Mouse (Mus musculus) spleen, adult 12 weeks (tissue): ENCODE results near the gene Hid1.
"Not testable (repeated sequence)": the region's sequence is repeated elsewhere in the genome, so short reads cannot be mapped to it uniquely, and the experiment has no call there.

Experiments used
- DNase-seq: peaks from one replicate; pipeline ENCODE4 v3.0.0; 2022; ENCODE audit warnings: low spot score

The Hid1 gene

DNA sequence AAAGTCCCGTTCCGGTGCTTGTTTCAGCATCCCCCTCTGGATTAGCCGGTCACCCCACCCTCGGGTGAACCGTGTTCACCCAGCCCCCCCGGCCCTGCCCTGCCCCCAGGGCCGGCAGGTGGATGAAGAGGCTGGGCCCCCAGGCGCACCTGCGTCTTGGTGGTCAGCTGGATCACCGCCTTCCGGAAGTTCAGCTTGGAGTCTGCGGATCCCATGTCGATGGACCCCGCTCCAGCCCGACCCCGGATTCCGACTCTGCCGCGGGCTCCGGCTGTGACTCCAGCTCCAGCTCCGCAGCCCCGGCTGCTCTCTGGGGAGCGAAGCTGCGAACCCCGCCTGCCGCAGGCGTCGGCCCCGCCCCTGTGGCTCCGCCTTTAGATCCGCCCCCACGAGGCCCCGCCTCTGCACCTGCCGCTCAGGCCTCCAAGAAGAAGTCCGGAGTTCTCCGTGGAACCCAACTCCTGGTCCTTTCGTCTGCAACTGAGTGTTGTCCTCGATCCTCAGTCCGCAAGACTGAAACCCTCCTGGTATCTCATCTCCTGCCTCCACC lies at the start of gene Hid1:
Gene Hid1 (minus strand): TSS at position 362 of the 550 bp plus-strand sequence.
- DNase-seq: peak; percentile 66

DNA sequence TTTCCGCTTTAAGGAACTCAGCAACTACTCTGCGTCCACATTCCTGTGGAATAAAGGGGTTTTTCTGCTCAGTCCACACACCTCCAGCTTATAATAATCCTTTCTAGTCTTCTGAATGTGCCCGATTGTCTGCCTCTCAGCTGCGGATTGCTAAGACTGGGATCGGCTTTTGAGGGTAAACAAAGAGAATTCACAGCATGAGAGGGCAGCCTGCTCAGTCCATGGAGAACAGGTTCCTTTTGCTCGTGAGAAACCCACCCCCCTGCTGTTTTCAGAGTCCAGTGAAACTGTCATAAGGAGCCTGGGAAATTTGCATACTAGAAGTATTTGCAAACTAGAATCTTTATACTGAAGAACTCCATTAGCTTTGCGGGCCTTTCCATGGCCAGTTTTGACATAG lies 42.0 kb upstream of the Hid1 start:
- DNase-seq: no peak

DNA sequence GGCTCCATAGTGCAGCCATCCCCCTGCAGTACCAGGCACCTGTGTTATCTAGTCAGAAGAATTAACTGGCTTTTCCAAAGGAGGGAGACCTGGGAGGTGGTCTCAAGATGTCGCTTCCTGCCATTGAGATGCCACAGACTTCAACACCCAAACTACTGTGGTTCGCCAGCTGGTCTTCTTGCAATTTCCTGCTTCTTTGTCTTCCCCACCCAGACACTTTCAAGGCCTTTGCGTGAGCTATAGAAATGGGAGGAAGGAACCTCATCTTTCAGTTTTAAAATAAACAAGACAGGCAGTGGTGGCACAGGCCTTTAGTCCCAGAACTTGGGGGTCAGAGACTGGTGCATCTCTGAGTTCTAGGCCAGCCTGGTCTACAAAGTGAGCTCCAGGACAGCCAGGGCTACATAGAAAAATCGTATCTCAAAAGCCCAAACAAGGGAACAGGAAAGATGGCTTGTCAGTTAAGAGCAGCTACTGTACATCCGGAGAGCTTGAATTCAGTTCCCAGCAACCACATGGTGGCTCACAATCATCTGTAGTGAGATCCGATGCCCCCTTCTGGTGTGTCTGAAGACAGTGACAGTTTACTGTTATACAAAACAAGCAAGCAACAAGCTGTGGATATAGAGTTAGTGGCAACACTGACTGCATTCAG lies 40.8 kb upstream of the Hid1 start:
- DNase-seq: no peak

DNA sequence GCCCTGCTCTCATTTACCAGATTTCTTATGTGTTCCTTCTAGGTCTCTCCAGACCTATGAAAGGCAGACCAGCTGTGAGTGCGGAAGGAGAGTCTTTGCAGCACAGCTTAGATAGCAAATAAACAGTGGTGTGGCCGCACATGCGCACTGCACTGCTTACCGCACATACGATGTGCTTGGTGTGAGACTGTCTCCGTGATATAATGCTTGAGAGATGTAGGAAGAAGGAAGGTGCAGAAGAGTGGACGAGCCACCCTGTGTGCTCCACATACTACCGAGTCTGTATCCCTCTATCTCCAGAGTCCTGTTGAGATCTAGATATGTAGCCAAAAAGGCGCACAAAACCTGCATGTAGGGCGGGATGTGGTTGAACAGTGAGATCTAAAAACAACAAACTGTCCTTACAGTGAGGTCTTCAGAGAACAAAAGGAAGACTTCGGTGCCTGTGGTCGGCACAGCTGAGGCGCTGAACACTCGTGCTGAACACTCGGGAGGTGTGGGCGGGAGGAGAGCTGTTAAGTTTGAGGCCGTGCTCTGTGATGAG lies 39.4 kb upstream of the Hid1 start:
- DNase-seq: no peak

DNA sequence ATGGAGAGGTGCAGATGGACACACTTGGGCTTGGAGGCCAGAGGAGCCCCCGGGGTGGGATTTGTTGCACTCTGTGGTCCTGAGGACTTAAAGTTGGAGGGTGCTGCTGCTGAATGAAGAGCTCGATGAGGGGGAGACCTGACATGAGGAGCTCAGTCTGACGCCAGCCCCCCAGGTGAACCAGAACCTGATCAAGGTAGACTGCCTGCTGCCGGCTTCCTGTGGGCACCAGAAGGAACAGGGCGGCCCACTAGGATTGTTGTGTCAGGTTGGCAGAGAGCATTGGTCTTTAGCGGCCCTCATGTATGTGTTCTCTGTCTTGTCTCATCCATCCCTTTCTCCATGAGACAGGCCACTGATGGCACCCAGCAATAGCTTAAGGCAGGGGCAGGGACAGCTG lies 38.2 kb upstream of the Hid1 start:
- DNase-seq: no peak

GRCm38 (mm10) chr11:115403338-115404124 lies 36.0 kb upstream of the Hid1 start, which contains the start of gene Mrpl58:
TSS of gene Mrpl58 (plus strand) at chr11:115403752.
- peak; percentile 79 for DNase-seq

DNA sequence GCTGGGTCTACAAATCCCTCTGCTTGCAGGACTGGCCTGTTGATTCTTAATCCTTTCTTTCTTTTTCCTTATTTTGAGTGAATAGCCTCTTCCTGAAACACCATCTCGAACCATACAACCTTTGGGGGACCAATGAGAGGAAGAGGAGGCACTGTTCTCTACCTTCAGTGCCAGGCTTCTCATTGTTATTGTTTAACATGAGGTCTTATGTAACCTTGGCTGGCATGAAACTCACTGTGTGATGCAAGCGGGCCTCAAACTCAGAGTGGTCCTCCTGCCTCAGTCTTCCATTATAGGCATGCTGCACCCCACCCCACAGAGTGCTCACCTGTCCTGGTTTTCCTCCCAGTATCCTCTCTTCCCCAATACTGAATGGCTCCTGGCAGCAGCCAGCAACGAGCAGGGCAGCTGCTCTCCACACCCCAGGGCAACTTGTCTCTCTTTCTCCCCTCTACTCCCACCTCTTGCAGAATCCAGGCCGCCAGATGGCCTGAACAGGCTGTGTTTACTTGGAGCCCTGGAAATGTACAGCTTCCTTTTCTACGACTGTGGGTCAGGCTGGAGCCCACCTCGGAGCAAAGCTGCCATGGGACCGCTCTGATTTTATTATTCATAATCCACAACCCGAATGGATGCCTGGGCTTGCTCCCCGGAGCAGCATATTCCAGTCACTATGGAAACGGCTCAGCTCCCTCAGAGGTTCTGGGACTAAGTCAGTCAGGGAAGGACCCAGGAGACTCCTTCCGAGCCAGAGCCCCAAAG lies 33.3 kb upstream of the Hid1 start:
- no peak for DNase-seq

DNA sequence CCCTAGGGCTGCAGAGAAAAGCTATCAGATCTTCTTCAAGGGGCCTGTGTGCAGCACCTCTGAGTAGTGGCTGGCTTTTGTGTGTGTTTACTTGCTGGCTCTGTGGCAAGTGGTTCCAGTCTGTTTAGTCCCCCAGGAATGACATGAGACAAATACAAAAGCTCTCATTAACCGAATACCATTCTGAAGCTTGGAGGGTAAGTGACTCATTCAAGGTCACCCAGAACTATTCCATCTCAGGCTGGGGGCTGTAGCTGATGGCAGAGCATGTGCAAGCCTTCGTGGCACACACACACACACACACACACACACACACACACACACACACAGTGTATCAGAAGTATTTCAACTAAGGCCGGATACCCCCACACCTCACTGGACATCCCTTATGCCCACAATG lies 32.6 kb upstream of the Hid1 start:
- DNase-seq: no peak

DNA sequence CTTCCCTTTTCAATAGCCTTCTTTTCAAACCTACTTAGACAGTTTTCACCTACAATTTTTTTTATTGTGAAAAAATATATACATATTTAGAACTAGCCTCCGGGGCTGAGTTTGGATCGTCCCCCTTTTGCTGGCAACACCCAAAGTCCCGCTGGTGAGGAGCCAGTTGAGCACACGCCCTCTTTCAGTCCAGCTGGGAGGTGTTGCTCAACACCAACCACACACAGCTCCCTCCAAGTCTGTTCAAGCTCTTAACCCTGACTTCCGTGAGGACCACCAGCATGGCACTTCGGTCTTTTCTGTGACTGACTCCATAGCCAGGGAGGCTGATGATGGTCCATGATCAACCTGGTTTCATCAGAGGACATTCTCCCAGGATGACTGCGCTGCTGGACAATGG lies 30.5 kb upstream of the Hid1 start:
- DNase-seq: no peak

DNA sequence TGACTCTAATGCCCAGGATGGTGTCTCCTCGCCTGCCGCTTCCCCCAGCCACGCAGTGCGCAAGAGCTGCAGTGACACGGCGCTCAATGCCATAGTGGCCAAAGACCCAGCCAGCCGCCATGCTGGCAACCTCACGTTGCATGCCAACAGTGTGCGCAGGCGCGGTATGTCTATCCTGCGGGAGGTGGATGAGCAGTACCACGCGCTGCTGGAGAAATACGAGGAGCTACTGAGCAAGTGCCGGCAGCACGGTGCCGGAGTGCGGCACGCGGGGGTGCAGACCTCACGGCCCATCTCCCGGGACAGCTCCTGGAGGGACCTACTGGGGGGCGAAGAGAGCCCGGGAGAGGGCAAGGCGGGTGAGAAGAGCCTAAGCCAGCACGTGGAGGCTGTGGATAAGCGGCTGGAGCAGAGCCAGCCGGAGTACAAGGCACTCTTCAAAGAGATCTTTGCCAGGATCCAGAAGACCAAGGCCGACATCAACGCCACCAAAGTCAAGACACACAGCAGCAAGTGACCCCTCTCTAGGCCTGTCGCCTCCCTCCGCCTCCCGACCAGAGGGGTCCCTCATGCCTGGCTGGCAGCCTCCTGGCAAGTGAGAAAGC lies 26.3 kb upstream of the Hid1 start:
- DNase-seq: no peak

- DNase-seq: no peak
Observed at GRCm38 (mm10) chr11:115391358-115391757, 23.8 kb upstream of the Hid1 start.

- not testable (repeated sequence) for DNase-seq
Observed at GRCm38 (mm10) chr11:115386859-115387258, 19.3 kb upstream of the Hid1 start.

GRCm38 (mm10) chr11:115384587-115384986 lies 17.0 kb upstream of the Hid1 start:
- DNase-seq: no peak

DNA sequence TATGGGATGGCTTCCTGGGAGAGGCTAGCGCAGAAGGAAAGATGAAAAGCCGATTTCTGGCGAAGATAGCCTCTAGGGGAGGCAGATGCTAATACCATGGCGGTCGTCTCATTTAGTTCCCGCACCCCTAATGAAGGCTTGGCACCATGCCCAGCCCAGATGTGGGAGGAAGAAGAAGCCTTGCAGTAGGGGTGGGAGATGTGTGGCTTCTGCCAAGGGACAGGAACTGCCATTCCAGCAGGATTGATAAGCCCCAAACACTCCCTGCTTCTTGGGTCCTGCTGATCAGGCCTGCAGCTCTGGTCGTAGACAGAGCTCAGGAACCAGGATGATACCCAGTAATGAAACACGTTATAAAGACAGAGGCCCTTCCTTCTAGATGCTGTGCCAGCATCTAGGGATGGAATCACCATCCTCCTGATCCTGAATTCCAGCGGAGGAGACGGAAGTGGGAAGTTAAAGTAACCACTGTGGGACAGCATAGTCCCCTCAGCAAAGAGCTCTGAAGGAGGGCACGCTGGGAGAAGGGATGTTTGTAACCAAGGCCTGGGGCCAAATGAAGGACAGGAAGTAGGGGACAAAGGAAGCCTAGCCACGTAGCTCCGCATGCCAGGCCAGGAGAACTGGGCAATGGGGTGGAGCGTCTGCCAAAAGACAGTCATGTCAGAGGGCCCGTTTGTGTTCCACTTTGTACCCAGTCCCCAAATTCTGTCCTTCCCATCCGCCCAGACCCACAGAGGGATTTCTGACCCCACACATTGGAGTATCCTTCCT lies 16.3 kb upstream of the Hid1 start:
- no peak for DNase-seq

GRCm38 (mm10) chr11:115382891-115383290 lies 15.3 kb upstream of the Hid1 start:
- no peak for DNase-seq

DNA sequence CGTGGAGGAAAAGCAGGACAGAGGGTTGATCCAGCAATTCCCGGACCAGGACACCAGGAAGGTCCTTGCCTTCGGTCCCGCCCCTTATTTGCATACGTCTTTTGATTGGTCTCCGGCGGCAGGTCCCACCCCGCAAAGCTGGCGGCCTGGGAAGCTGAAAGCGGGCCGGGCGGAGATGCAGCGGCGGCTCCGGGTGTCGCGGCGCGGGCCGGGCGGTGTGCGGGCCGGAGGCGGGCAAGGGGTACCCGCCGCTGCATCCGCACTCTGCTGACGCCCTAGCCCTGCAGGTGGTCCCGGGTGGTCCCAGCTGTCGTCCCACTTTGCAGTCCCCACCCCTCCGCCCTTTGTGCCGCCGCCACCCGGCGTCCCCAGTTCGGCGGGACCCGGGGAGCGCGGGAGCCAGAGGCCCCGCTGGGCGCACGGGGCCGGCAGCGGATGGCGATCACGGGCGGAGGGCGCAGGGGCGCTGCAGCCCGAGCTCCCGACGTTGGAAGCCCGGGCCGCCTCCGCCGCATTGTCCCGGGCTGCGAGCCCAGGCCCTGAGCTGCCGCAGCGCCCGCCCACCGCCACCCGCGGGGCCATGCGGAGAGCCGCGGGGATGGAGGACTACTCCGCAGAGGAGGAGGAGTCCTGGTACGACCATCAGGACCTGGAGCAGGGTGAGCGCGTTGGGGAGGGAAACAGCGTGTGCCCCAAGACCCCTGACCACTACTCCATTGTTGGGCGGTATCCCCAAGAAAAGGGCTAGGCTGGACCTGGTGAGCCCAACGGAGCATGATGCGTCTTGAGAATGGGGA lies 14.4 kb upstream of the Hid1 start, which contains the start of gene Cdr2l:
Gene Cdr2l (plus strand): TSS at position 174 of the 797 bp plus-strand sequence.
- no peak for DNase-seq

- no peak for DNase-seq
Observed at GRCm38 (mm10) chr11:115381276-115381675, 13.7 kb upstream of the Hid1 start.

GRCm38 (mm10) chr11:115377854-115378253 lies 10.3 kb upstream of the Hid1 start:
- no peak for DNase-seq

DNA sequence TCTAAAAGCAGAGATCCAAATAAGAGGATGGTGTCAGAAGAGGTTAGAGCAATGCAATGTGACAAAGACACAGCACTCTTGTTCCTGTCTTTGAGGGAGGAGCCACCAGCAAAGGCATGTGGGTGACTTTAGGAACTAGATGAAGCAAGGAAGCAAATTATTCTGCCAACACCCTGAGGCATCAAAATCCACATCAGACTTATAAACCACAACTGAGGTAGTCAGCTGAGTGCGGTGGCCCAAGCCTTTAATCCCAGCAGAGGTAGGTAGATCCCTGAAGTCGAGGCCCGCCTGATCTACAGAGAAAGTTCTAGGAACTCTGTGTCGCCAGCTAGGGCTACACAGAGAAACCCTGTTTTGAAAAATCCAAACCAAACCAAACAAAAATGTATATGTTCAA lies 9.7 kb upstream of the Hid1 start:
- no peak for DNase-seq

DNA sequence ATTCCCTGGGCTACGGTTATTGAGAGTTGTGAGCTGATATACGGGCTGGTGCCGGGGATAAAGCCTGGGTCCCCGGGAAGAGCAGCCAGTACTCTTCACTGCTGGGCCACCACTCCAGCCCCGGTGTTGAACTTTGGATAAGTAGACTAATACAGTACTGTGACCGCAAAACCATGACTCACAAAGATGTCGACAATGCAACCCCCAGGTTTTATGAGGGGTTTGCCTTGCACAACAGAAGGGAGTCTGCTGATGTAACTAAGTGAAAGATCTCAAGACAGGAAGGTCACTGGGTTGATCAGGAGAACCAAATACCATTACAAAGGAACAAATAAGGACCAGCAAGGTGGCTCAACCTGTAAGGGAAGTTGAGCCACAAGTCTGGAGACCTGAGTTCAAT lies 9.2 kb upstream of the Hid1 start:
- DNase-seq: no peak
